Mouse (Mus musculus) liver, embryonic 11.5 days (tissue): ENCODE results near the gene Gstm6. TPM values are rescaled to one million over a fixed set of nuclear protein-coding genes. Genes with fewer than 3 reads are reported as not detected.
A peak's percentile ranks its signal among the peaks of the same experiment; 100 is the strongest.
"Not testable (repeated sequence)": the region's sequence is repeated elsewhere in the genome, so short reads cannot be mapped to it uniquely, and the experiment has no call there.

Experiments
- ATAC-seq: fragments of 200-750 bp; cut with Nextera tagmentation; replicated peaks from 2 replicates; pipeline ENCODE4 v1.8.0; 2017; ENCODE audit warnings: moderate number of reproducible peaks, mild to moderate bottlenecking, moderate TSS enrichment, moderate library complexity; ENCODE audit not compliant: low FRiP score
- DNase-seq: peaks from one replicate; pipeline ENCODE4 v3.0.0-alpha.2; 2017; ENCODE audit warnings: low spot score
- H3K27ac ChIP-seq: fragments of 300-500 bp; sonication (generic); 2 replicates; pipeline ENCODE4 v1.5.1; 2014; ENCODE audit warnings: mild to moderate bottlenecking, low read depth, low read length, control low read depth
- H3K27me3 ChIP-seq: fragments of 300-500 bp; sonication (generic); replicated peaks from 2 replicates; pipeline ENCODE4 v1.6.1; 2014; ENCODE audit warnings: low read length, mixed read lengths; ENCODE audit not compliant: control insufficient read depth, insufficient read depth
- H3K36me3 ChIP-seq: fragments of 300-500 bp; sonication (generic); 2 replicates; pipeline ENCODE4 v1.6.1; 2014; ENCODE audit warnings: mild to moderate bottlenecking, low read length, moderate library complexity, mixed read lengths; ENCODE audit not compliant: control insufficient read depth, insufficient read depth
- H3K4me1 ChIP-seq: fragments of 300-500 bp; sonication (generic); replicated peaks from 2 replicates; pipeline ENCODE4 v1.6.1; 2014; ENCODE audit warnings: low read length, mixed read lengths; ENCODE audit not compliant: control insufficient read depth, insufficient read depth
- H3K4me2 ChIP-seq: fragments of 300-500 bp; sonication (generic); 2 replicates; pipeline ENCODE4 v1.6.1; 2014; ENCODE audit warnings: mild to moderate bottlenecking, control low read depth, moderate library complexity
- H3K4me3 ChIP-seq: fragments of 300-500 bp; sonication (generic); 2 replicates; pipeline ENCODE4 v1.5.1; 2014; ENCODE audit warnings: low read depth, low read length, control low read depth
- H3K9ac ChIP-seq: fragments of 300-500 bp; sonication (generic); 2 replicates; pipeline ENCODE4 v1.6.1; 2014; ENCODE audit warnings: low read depth, low read length, control low read depth
- H3K9me3 ChIP-seq: fragments of 300-500 bp; sonication (generic); 2 replicates; pipeline ENCODE4 v1.6.1; 2016; ENCODE audit warnings: low read length, inconsistent platforms, mixed read lengths; ENCODE audit not compliant: control insufficient read depth
- WGBS: fragments of 180-500 bp; shearing (Covaris S2); extraction: QIAGEN DNeasy Blood & Tissue Kit; methylation state at CpG from one replicate; pipeline ENCODE4 v1.1.7; 2014; 5-methylcytosine and 5-hydroxymethylcytosine counted together
- polyA plus RNA-seq: library from polyadenylated mRNA; unstranded; fragments of >200 nt; fragmentation: Nextera tagmentation; extraction: Ambion mirVana; gene quantifications from 2 replicates; pipeline ENCODE4 v1.2.1, GENCODE M21; 2014

Gstm6 gene
- polyA plus RNA-seq, 1 experiment from 2014 or later: 9.5 TPM

DNA sequence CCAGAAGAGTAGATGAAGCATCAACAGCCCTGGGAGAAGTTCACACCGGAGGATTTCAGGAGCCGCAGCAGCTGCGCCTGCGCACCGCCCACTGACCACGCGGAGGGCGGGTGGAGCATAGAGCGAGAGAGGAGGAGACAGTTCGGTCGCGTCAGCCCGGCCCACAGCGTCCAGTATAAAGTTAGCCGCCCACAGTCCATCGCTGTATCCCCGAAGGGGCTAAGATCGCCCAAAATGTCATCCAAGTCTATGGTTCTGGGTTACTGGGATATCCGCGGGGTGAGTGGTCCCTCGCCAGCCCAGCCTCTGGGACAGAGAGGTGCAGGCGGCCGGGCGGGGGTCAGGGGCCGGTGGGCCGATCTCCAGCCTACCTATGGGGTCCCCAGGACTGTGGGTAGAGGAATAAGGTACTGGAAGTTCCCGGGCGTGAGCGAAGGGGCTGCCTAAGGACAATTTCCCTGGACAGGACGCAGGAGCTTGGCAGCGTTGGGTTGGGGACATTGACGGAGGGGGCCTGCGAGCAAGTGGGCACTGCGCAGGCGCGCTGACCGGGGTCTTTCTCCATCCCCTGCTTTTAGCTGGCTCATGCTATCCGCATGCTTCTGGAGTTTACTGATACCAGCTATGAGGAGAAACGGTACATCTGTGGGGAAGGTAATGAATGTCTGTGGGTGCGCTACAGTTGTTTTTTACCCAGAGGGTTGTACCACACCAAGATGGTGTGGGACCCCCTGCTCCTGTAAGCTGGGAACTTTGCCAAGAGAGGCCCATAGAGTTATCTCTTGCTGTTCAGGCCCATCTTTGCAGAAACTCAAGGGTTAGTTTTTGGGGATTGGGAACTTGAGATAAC is 47.6 kb downstream of the Gstm6 start, which contains the start of gene Gstm5:
Gene Gstm5 (plus strand): TSS at position 102 of the 850 bp plus-strand sequence.
- H3K4me2 ChIP-seq: peak within 1 kb of the TSS; percentile 85
- H3K27ac ChIP-seq: peak within 1 kb of the TSS; percentile 84
- ATAC-seq: peak; percentile 92
- H3K9ac ChIP-seq: peak within 1 kb of the TSS; percentile 78
- 6% methylated on average over 40 of the region's 40 CpGs for WGBS
- no peaks in the 10 kb centered on the region for H3K9me3 ChIP-seq
- H3K27me3 ChIP-seq: no peaks in the 10 kb centered on the region
- H3K4me1 ChIP-seq: peaks cover 3% of the 10 kb centered on the region; the same call in 1 of the 2 replicates
- H3K36me3 ChIP-seq: no peaks in the 10 kb centered on the region
- H3K4me3 ChIP-seq: peak within 1 kb of the TSS; percentile 60
- peak; percentile 83 for DNase-seq

DNA sequence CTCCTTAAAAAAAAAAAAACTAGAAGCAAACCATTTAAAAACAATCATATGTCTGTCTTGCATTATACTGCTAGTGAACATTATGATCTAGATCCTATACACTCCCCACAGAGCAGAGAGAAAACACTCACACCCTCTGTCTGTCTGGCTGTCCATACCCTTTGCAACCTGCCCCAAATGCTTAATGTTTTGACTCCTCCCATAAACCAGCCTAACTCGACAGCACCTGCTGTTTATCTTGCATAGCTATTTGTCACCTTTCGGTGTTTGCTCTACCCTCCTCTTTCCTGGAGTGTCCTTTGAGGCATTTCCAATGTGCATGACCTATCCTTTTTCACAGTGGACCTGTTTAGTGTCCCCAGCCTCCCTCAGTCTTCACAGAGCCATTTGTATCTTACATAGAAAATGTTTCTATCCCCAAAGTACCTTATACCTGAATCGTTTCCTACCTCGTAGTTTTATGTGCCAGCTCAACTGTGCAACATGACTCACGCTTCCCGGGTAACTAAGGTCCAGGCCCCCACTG is 48.3 kb downstream of the Gstm6 start:
- ATAC-seq: peak; percentile 38; the same call in 1 of the 2 replicates
- Histone ChIP-seq H3K4me2 (peak overlapping the region; percentile 85), H3K27ac (0 out of 2 replicates have a peak overlapping the region, but pooled peaks have one; percentile 84), H3K9ac (peak overlapping the region; percentile 78), H3K9me3 (no peaks in the 10 kb centered on the region), H3K27me3 (no peaks in the 10 kb centered on the region), H3K4me3 (peak overlapping the region; percentile 60), H3K4me1 (peaks cover 3% of the 10 kb centered on the region; the same call in 1 of the 2 replicates), H3K36me3 (no peaks in the 10 kb centered on the region)
- DNase-seq: no peak
- 10% methylated on average over 6 of the region's 6 CpGs for WGBS

DNA sequence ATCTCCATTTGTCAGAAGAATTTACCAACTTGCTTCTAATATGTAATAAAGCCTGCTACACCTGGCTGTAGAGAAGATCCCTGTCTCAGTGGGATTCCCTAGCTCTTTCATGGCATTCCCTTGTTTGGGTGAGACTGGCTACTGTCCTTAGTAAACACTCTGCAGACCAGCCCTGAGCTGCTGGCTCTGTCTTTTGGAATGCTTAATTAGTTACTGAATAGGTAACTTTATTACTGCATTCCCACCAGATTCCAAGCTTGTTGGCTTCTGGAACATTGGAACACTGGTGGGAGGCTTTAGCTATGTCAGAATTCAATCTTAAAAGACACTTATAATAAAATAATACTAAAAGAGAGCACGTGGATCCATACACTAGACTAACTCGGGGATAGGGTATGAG is 54.3 kb downstream of the Gstm6 start:
- not testable (repeated sequence) for H3K36me3 ChIP-seq, ATAC-seq, H3K9ac ChIP-seq, H3K4me2 ChIP-seq, H3K4me3 ChIP-seq, DNase-seq, H3K27ac ChIP-seq, H3K4me1 ChIP-seq, H3K9me3 ChIP-seq, H3K27me3 ChIP-seq
- 58% methylated on average over 2 of the region's 2 CpGs for WGBS

Other genes starting within 250 kb of the Gstm6 start
- 69.0 and 76.3 TPM in 2 replicates for gene Ahcyl1, start 247.2 kb downstream of the Gstm6 start, polyA plus RNA-seq
- 10.7 TPM in 2 replicates for gene Csf1, start 183.3 kb downstream of the Gstm6 start, polyA plus RNA-seq
- gene Eps8l3, start 66.5 kb downstream of the Gstm6 start, polyA plus RNA-seq: not detected in 2 replicates
- gene Gstm5, start 47.9 kb downstream of the Gstm6 start, polyA plus RNA-seq: 154 and 167 TPM in 2 replicates
- 10.8 and 12.0 TPM in 2 replicates for gene Gstm7, start 11.9 kb downstream of the Gstm6 start, polyA plus RNA-seq
- gene Gstm3, start 25.5 kb upstream of the Gstm6 start, polyA plus RNA-seq: 7.5 and 7.7 TPM in 2 replicates
- gene Gstm2, start 42.7 kb upstream of the Gstm6 start, polyA plus RNA-seq: 16.7 and 18.2 TPM in 2 replicates
- gene Gstm1, start 74.2 kb upstream of the Gstm6 start, polyA plus RNA-seq: 244 and 267 TPM in 2 replicates
- 21.2 and 22.8 TPM in 2 replicates for gene Gstm4, start 101.1 kb upstream of the Gstm6 start, polyA plus RNA-seq
- gene Ampd2, start 142.9 kb upstream of the Gstm6 start, polyA plus RNA-seq: 119 and 123 TPM in 2 replicates
- gene Gnat2, start 149.0 kb upstream of the Gstm6 start, polyA plus RNA-seq: 4.2 and 5.4 TPM in 2 replicates
- gene Gnai3, start 202.4 kb upstream of the Gstm6 start, polyA plus RNA-seq: 146 and 170 TPM in 2 replicates
- 0.07 TPM in 1 of 2 replicates, not detected in the other for gene Gpr61, start 211.1 kb upstream of the Gstm6 start, polyA plus RNA-seq
- 0.88 and 1.5 TPM in 2 replicates for gene Amigo1, start 242.6 kb upstream of the Gstm6 start, polyA plus RNA-seq